Mouse (Mus musculus): ENCODE data around the gene Has1. TPM values are rescaled to one million over a fixed set of nuclear protein-coding genes. Genes with fewer than 3 reads are reported as not detected.

Has1 gene
- polyA plus RNA-seq, 1 experiment from 2014 or later: 1.1 TPM

GRCm38 (mm10) chr17:17826751-17827657, 28.0 kb downstream of the Has1 start, which contains the start of gene Spaca6:
Spaca6 (plus strand) TSS chr17:17827158.
- no peaks in the 10 kb centered on the region for H3K27me3 ChIP-seq
- H3K36me3 ChIP-seq: peaks cover 13% of the 10 kb centered on the region
- no peaks in the 10 kb centered on the region for H3K9me3 ChIP-seq
- peak within 1 kb of the TSS; percentile 94 for H3K4me2 ChIP-seq (replicated peaks)
- peaks cover 34% of the 10 kb centered on the region for H3K4me1 ChIP-seq (replicated peaks)
- H3K4me3 ChIP-seq (replicated peaks): peak within 1 kb of the TSS; percentile 88
- peak within 1 kb of the TSS; percentile 100 for H3K27ac ChIP-seq
- H3K9ac ChIP-seq (replicated peaks): peak within 1 kb of the TSS; percentile 97
- ATAC-seq: peak; percentile 86
- WGBS: under 1% methylated on average over 40 of the region's 42 CpGs

GRCm38 (mm10) chr17:17825921-17826591, 28.9 kb downstream of the Has1 start:
- H3K36me3 ChIP-seq: peaks cover 6% of the 10 kb centered on the region
- H3K4me3 ChIP-seq (replicated peaks): peak overlapping the region; percentile 88
- H3K9me3 ChIP-seq: no peaks in the 10 kb centered on the region
- H3K27ac ChIP-seq: peak overlapping the region; percentile 100
- WGBS: 1% methylated on average over 17 of the region's 22 CpGs
- H3K4me2 ChIP-seq (replicated peaks): peak overlapping the region; percentile 94
- H3K4me1 ChIP-seq (replicated peaks): peaks cover 24% of the 10 kb centered on the region
- ATAC-seq: peak; percentile 51
- H3K27me3 ChIP-seq: no peaks in the 10 kb centered on the region
- peak overlapping the region; percentile 97 for H3K9ac ChIP-seq (replicated peaks)

- WGBS: 85% methylated on average over 6 of the region's 6 CpGs
Measured at GRCm38 (mm10) chr17:17823612-17824336, 31.2 kb downstream of the Has1 start.

GRCm38 (mm10) chr17:17795527-17795926, 59.5 kb downstream of the Has1 start:
- H3K4me2 ChIP-seq (replicated peaks): no peak overlapping the region
- ATAC-seq: no peak
- 50% methylated on average over 2 of the region's 2 CpGs for WGBS
- no peaks in the 10 kb centered on the region for H3K4me1 ChIP-seq (replicated peaks)
- H3K27me3 ChIP-seq: no peaks in the 10 kb centered on the region
- H3K27ac ChIP-seq: no peak overlapping the region
- H3K9ac ChIP-seq (replicated peaks): no peak overlapping the region
- no peaks in the 10 kb centered on the region for H3K9me3 ChIP-seq
- no peaks in the 10 kb centered on the region for H3K36me3 ChIP-seq
- no peak overlapping the region for H3K4me3 ChIP-seq (replicated peaks)

More at GRCm38 (mm10) chr17:17823612-17824336, 31.2 kb downstream of the Has1 start:
- Histone ChIP-seq H3K27ac (no peak overlapping the region), H3K4me1 (replicated peaks) (peaks cover 6% of the 10 kb centered on the region), H3K4me3 (replicated peaks) (no peak overlapping the region), H3K9me3 (no peaks in the 10 kb centered on the region), H3K9ac (replicated peaks) (no peak overlapping the region), H3K27me3 (no peaks in the 10 kb centered on the region), H3K4me2 (replicated peaks) (no peak overlapping the region), H3K36me3 (no peaks in the 10 kb centered on the region)
- no peak for ATAC-seq

MicroRNA genes within 50 kb of the gene (microRNA counts, 519-probe panel; counts per million panel counts)
- 6,414 counts per million, percentile 97 among the panel's probes with 10 or more counts for microRNA mmu-let-7e
- 4,173 counts per million, percentile 78 among the panel's probes with 10 or more counts for microRNA mmu-miR-125a-3p
- microRNA mmu-miR-125a-5p: 7,181 counts per million, percentile 99 among the panel's probes with 10 or more counts
- microRNA mmu-miR-99b: 5,717 counts per million, percentile 93 among the panel's probes with 10 or more counts

Small RNA genes lying within 50 kb of the gene (microRNA-seq; reads per million reads assigned to microRNA genes)
- not detected for gene Gm25927
- 4,363 reads per million, percentile 91 among the genes with 10 or more reads in this experiment for gene Mir125a
- gene Mir99b: 30,966 reads per million, percentile 99 among the genes with 10 or more reads in this experiment
- gene Mirlet7e: not detected

Other genes with a start within 250 kb of the Has1 start
- 9.0 and 9.2 TPM in 2 replicates for gene Lnpep, start 230.2 kb downstream of the Has1 start, polyA plus RNA-seq (2015; fragmentation: Nextera tagmentation; extraction: Ambion mirVana)
- gene Vmn2r90, start 151.5 kb downstream of the Has1 start, polyA plus RNA-seq (2015; fragmentation: Nextera tagmentation; extraction: Ambion mirVana): not detected in 2 replicates
- 39.4 and 41.2 TPM in 2 replicates for gene Spaca6, start 28.0 kb downstream of the Has1 start, polyA plus RNA-seq (2015; fragmentation: Nextera tagmentation; extraction: Ambion mirVana)
- gene Fpr1, start 28.7 kb upstream of the Has1 start, polyA plus RNA-seq (2015; fragmentation: Nextera tagmentation; extraction: Ambion mirVana): 0.16 TPM in 1 of 2 replicates, not detected in the other
- gene Fpr2, start 32.6 kb upstream of the Has1 start, polyA plus RNA-seq (2015; fragmentation: Nextera tagmentation; extraction: Ambion mirVana): not detected in 2 replicates
- not detected in 2 replicates for gene Fpr3, start 32.6 kb upstream of the Has1 start, polyA plus RNA-seq (2015; fragmentation: Nextera tagmentation; extraction: Ambion mirVana)
- gene Fpr-rs4, start 166.5 kb upstream of the Has1 start, polyA plus RNA-seq (2015; fragmentation: Nextera tagmentation; extraction: Ambion mirVana): not detected in 2 replicates
- gene Vmn2r124, start 194.2 kb upstream of the Has1 start, polyA plus RNA-seq (2015; fragmentation: Nextera tagmentation; extraction: Ambion mirVana): not detected in 2 replicates
- not detected in 2 replicates for gene Vmn2r91, start 229.8 kb upstream of the Has1 start, polyA plus RNA-seq (2015; fragmentation: Nextera tagmentation; extraction: Ambion mirVana)